Mouse (Mus musculus): ENCODE results near the gene Hist1h4f.
"Not testable (repeated sequence)": the region's sequence is repeated elsewhere in the genome, so short reads cannot be mapped to it uniquely, and the experiment has no call there.

Gene Hist1h4f

GRCm38 (mm10) chr13:23560699-23561098 is 9.3 kb upstream of the Hist1h4f start:
- in situ Hi-C loops (cut with MboI; ENCODE audit: low sequenced_read_pairs) = loop anchor here (25.0 kb wide), 1 partner anchor 1773 kb away; the partner anchor contains the start of genes Hist1h1b, Hist1h2an, Hist1h2bp and Hist1h3i

GRCm38 (mm10) chr13:23556906-23557305 is 5.5 kb upstream of the Hist1h4f start:
- in situ Hi-C loops (cut with MboI; ENCODE audit: low sequenced_read_pairs) = loop anchor here (25.0 kb wide), 1 partner anchor 1770 kb away; the partner anchor contains the start of genes Hist1h1b, Hist1h2an, Hist1h2bp and Hist1h3i

GRCm38 (mm10) chr13:23555839-23556416 is 4.5 kb upstream of the Hist1h4f start:
- in situ Hi-C loops (cut with MboI; ENCODE audit: low sequenced_read_pairs) = loop anchor here (25.0 kb wide), 1 partner anchor 1769 kb away; the partner anchor contains the start of genes Hist1h1b, Hist1h2an, Hist1h2bp and Hist1h3i

GRCm38 (mm10) chr13:23554925-23555838 is 3.7 kb upstream of the Hist1h4f start:
- in situ Hi-C loops (cut with MboI; ENCODE audit: low sequenced_read_pairs) = loop anchor here (25.0 kb wide), 1 partner anchor 1768 kb away; the partner anchor contains the start of genes Hist1h1b, Hist1h2an, Hist1h2bp and Hist1h3i

GRCm38 (mm10) chr13:23554393-23554792 is 2.9 kb upstream of the Hist1h4f start:
- in situ Hi-C loops (cut with MboI; ENCODE audit: low sequenced_read_pairs) = loop anchor here (25.0 kb wide), 1 partner anchor 1767 kb away; the partner anchor contains the start of genes Hist1h1b, Hist1h2an, Hist1h2bp and Hist1h3i

GRCm38 (mm10) chr13:23552962-23553361 is 1.5 kb upstream of the Hist1h4f start, which contains the start of gene Hist1h1d:
Hist1h1d (plus strand) TSS chr13:23553262.
- in situ Hi-C loops (cut with MboI; ENCODE audit: low sequenced_read_pairs) = loop anchor here (25.0 kb wide), 1 partner anchor 1766 kb away; the partner anchor contains the start of genes Hist1h1b, Hist1h2an, Hist1h2bp and Hist1h3i

- in situ Hi-C loops (cut with MboI; ENCODE audit: low sequenced_read_pairs) = loop anchor here (25.0 kb wide), 1 partner anchor 1765 kb away; the partner anchor contains the start of genes Hist1h1b, Hist1h2an, Hist1h2bp and Hist1h3i
Observed at GRCm38 (mm10) chr13:23551931-23552914, 775 bp upstream of the Hist1h4f start.

- in situ Hi-C loops (cut with MboI; ENCODE audit: low sequenced_read_pairs) = loop anchor here (25.0 kb wide), 1 partner anchor 1763 kb away; the partner anchor contains the start of genes Hist1h1b, Hist1h2an, Hist1h2bp and Hist1h3i
Observed at GRCm38 (mm10) chr13:23550761-23551145, 695 bp downstream of the Hist1h4f start.

GRCm38 (mm10) chr13:23546694-23547093 is 4.8 kb downstream of the Hist1h4f start:
- in situ Hi-C loops (cut with MboI; ENCODE audit: low sequenced_read_pairs) = no loop called here

- in situ Hi-C loops (cut with MboI; ENCODE audit: low sequenced_read_pairs) = not testable (repeated sequence)
Observed at GRCm38 (mm10) chr13:23544787-23545120, 6.7 kb downstream of the Hist1h4f start.

GRCm38 (mm10) chr13:23543965-23544786 is 7.3 kb downstream of the Hist1h4f start, which contains the start of gene Hist1h3f:
Hist1h3f (plus strand) TSS chr13:23544052.
- in situ Hi-C loops (cut with MboI; ENCODE audit: low sequenced_read_pairs) = no loop called here

- in situ Hi-C loops (cut with MboI; ENCODE audit: low sequenced_read_pairs) = not testable (repeated sequence)
Observed at GRCm38 (mm10) chr13:23542999-23543607, 8.3 kb downstream of the Hist1h4f start, which contains the start of gene Hist1h2bh. Hist1h2bh (minus strand) TSS chr13:23543392.

- in situ Hi-C loops (cut with MboI; ENCODE audit: low sequenced_read_pairs) = not testable (repeated sequence)
Observed at GRCm38 (mm10) chr13:23542225-23542980, 9.0 kb downstream of the Hist1h4f start.

GRCm38 (mm10) chr13:23541497-23541896 is 10.0 kb downstream of the Hist1h4f start:
- in situ Hi-C loops (cut with MboI; ENCODE audit: low sequenced_read_pairs) = no loop called here

GRCm38 (mm10) chr13:23539821-23540220 is 11.6 kb downstream of the Hist1h4f start:
- in situ Hi-C loops (cut with MboI; ENCODE audit: low sequenced_read_pairs) = not testable (repeated sequence)

GRCm38 (mm10) chr13:23538249-23538648 is 13.2 kb downstream of the Hist1h4f start:
- in situ Hi-C loops (cut with MboI; ENCODE audit: low sequenced_read_pairs) = no loop called here

GRCm38 (mm10) chr13:23537006-23537710 is 14.3 kb downstream of the Hist1h4f start:
- in situ Hi-C loops (cut with MboI; ENCODE audit: low sequenced_read_pairs) = no loop called here
